Mouse (Mus musculus) inflammation-experienced regulatory T-cells, adult 6 months (primary cell): ENCODE results near the gene C1qtnf2. TPM values are rescaled to one million over a fixed set of nuclear protein-coding genes. Genes with fewer than 3 reads are reported as not detected.

Experiments
- ATAC-seq: one replicate; pipeline ENCODE4 v1.8.0; 2017
- polyA plus RNA-seq, 3 experiments: library from polyadenylated mRNA; unstranded; fragments of 100-300 nt; shearing (Covaris generic); gene quantifications; one replicate each; pipeline ENCODE4 v1.2.1; 2017

C1qtnf2 gene
- polyA plus RNA-seq, 3 experiments from 2014 or later: not detected

GRCm38 (mm10) chr11:43537074-43537473, 63.0 kb downstream of the C1qtnf2 start:
- no peak for ATAC-seq

- ATAC-seq: no peak
Observed at GRCm38 (mm10) chr11:43539863-43540262, 65.8 kb downstream of the C1qtnf2 start.

Other genes with a start within 250 kb of the C1qtnf2 start
- gene Pttg1, start 48.0 kb upstream of the C1qtnf2 start, polyA plus RNA-seq: 100 to 1,000 TPM; 103 to 180 (median 127) TPM
- 100 to 1,000 TPM; 102 to 127 (median 108) TPM for gene Slu7, start 40.5 kb upstream of the C1qtnf2 start, polyA plus RNA-seq
- gene Ccnjl, start 54.5 kb downstream of the C1qtnf2 start, polyA plus RNA-seq: not detected
- under 1 TPM in 1 of 3 experiments, not detected in 2; 0.16 TPM for gene 4933415A04Rik, start 112.8 kb downstream of the C1qtnf2 start, polyA plus RNA-seq
- not detected for gene Fabp6, start 127.3 kb downstream of the C1qtnf2 start, polyA plus RNA-seq
- 10 to 100 TPM; 23.5 to 33.3 (median 26.3) TPM for gene Pwwp2a, start 207.7 kb downstream of the C1qtnf2 start, polyA plus RNA-seq